Mouse (Mus musculus) cerebellum, adult 8-10 months (tissue): ENCODE data around the gene Sgip1.

ENCODE experiments used
- DNase-seq: peaks from one replicate; pipeline ENCODE4 v3.0.0; 2022

The Sgip1 gene

DNA sequence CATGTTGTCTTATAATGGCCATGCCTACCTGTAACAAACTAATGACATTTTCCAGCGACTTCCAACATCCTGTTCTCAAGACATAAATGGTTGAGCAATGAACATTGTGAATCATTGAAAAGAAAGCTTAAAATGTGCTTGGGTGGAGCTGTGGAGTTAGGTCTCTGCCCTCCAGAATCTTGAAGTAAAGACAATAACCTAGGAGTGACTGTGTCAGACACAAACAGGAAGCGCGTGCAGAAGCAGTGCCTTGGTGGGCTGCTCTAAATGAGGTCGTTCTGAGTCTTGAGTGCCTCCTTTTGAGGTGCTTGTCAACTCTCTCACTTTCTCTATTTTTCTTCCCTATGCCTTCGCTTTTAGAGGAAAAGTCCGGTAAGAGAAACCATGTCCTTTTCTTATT lies 159.1 kb downstream of the Sgip1 start:
- no peak for DNase-seq

DNA sequence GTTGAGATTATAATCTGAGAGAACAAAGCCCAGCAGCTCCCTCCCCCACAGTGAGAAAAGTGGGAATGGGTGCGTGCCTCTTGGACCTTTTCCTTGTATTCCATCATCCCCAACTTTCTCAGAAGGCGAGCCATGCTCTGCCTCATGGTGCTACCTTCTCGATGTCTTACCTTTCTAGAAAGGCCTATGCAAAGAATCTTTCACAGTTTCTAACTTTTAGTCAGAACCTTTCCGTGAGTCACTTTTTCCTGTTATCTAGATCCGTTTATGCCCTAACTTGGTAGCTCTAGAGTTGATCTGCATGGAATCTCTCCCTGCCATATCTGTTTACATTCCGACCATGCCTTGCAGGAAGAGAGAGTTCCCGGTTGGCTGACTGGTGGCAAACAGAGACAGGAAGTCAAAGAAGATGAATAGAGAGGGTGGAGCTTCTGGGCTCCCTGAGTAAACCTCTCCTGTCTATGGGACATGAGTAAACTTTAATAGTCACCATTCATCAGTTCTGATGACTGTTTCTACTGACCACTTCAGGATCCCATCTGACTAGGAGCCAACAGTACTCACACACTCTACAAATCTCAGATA lies 166.8 kb downstream of the Sgip1 start:
- DNase-seq = no peak

DNA sequence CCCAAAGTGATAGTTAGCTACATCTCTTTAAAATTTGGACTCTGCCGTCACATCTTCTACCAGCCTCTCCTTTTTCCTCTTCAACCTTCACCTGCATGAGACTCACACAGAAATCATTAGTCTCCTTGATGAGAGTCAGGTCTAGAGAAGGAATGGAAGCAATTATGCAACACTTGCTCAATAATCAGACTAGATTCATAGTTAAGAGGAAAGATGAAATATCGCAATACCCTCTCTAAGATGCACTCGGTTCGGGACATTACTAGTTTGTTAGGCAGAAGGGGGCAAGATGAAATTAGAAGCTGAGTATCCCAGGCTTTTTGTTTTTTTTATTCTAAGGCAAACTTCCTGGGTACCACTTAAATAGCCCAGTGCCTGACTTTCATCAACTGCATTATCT lies 169.1 kb downstream of the Sgip1 start:
- DNase-seq = no peak

GRCm38 (mm10) chr4:102913176-102913575 lies 172.1 kb downstream of the Sgip1 start:
- no peak for DNase-seq

- no peak for DNase-seq
Observed at GRCm38 (mm10) chr4:102913700-102914327, 172.7 kb downstream of the Sgip1 start.

- DNase-seq = no peak
Observed at GRCm38 (mm10) chr4:102918191-102918590, 177.1 kb downstream of the Sgip1 start.

GRCm38 (mm10) chr4:102929491-102929890 lies 188.4 kb downstream of the Sgip1 start:
- no peak for DNase-seq

- no peak for DNase-seq
Observed at GRCm38 (mm10) chr4:102930679-102931078, 189.6 kb downstream of the Sgip1 start.

DNA sequence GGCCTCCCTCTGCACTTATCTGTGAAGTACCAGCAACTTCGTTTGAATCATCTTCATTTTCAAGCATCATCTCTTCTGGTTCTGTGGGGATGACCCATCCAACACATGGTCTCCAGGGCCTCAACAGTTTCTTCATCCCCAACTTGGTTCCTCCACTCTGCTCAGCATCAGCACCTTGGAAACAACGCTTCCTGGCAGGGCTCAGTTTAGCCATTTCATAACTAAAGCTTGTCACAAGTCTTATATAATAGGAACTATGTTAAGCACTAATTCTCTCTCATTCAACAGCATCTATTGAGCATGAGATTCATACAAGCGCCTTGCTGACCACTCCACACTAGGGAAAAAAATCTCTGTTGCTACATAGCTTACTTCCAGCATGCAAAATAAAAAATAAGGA lies 199.2 kb downstream of the Sgip1 start:
- no peak for DNase-seq

DNA sequence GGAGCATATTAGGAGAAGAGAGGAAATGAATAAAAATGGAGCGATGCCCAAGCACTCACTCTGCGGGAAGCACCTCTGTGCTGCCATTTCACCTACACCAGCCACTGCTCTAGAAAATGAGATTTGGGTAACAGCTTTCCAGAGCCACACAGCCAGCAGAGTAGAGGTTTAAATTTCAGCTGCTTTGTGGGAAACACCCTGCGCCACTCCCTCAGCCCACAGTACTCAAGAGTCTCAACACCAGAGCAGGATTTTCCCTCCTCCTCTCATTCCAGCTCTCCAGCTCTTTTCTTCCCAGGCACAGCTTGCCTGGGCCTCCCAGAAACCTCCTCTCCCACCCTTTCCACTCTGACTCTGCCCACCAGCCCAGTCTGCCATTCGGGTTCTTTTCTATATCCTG lies 199.6 kb downstream of the Sgip1 start:
- DNase-seq = no peak

- no peak for DNase-seq
Observed at GRCm38 (mm10) chr4:102944325-102944724, 203.2 kb downstream of the Sgip1 start.

- no peak for DNase-seq
Observed at GRCm38 (mm10) chr4:102952476-102952875, 211.4 kb downstream of the Sgip1 start.

DNA sequence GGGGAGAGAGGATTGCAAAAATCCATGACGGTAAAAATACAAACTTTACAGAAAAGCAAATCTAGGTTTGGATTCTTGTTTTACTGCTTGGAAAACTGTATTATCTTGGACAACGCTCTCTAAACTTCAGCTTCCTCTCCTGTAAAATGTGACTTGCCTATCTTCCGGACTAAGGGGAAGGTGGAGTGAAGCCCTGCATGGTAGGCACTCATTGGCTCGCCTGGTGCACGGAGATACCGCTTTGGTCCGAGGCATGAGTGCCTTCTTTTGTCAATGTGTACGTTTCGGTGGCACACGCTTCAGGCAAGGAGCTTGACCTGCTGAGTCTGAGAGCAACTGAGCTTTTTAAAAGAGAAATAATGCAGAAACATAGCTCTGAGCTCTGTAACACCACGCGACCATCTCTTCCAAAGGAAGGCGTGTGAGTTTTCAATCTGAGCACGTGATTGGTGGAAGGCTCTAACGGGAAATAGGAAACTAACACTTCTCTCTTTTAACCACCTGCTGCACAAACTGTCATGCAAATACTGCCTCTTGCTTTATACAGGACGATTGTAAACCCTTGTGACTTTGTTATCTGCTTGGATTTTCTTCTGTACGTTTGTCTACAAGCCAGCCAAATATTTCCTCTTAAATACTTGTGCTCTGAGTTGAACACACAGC lies 214.3 kb downstream of the Sgip1 start:
- DNase-seq = no peak

DNA sequence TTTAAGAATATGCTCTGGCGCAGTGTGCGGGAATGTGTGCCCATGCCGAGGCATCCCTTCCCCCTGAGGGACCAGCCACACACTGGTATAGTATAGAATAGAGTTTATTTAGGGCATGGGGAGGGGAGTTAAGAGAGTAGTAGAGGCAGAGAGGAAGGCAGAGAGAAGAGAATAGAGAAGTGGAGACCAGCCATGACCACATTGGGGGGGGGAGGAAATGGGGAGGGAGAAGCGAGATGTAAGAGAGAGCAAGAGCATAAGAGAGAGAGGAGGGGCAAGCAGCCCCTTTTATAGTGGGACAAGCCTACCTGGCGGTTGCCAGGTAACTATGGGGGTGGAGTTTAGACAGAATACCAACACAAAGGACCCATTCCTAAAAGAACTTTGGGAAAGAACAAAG lies 218.3 kb downstream of the Sgip1 start:
- no peak for DNase-seq

- no peak for DNase-seq
Observed at GRCm38 (mm10) chr4:102964174-102964573, 223.1 kb downstream of the Sgip1 start.

DNA sequence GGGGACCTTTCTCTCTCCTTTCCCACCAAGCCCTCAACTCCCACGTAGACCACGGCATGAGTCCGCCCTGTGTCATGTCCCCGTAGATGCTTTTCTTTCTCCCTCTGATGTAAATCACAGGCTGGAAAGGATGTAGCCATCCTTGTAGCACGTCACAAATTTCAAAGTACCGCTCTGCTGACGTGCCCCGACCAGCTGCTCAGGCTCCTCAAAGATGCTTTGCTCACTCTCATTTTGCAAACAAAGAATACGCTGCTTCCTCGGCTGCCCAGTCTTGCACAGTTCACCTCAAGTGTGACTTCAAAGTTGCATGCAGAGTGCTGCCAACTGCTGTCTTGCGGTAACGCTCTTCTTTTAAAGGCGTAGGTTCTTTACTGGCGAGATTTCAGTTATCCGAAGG lies 226.7 kb downstream of the Sgip1 start:
- DNase-seq = no peak

- DNase-seq = no peak
Observed at GRCm38 (mm10) chr4:102969599-102969998, 228.5 kb downstream of the Sgip1 start.

GRCm38 (mm10) chr4:102971159-102971558 lies 230.1 kb downstream of the Sgip1 start:
- no peak for DNase-seq

- no peak for DNase-seq
Observed at GRCm38 (mm10) chr4:102972071-102972470, 231.0 kb downstream of the Sgip1 start.

DNA sequence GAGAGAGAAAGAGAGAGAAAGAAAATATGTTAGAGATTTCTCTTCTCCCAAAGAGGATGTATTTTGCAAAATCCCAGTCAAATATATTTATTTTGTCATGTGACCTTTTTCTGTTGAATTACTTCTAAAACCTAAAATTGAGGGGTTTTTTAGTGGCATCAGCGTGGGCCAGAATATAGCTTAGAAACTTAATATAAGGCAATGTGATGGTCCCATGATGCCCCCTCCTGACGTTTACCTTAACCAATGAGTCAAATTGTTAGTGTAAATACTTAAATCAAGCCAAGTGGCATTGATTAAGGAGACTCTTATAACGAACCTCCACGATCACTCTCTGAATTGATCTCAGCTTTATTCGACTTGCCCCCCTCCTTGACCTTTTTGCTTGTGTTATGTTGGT lies 233.1 kb downstream of the Sgip1 start:
- DNase-seq = no peak

DNA sequence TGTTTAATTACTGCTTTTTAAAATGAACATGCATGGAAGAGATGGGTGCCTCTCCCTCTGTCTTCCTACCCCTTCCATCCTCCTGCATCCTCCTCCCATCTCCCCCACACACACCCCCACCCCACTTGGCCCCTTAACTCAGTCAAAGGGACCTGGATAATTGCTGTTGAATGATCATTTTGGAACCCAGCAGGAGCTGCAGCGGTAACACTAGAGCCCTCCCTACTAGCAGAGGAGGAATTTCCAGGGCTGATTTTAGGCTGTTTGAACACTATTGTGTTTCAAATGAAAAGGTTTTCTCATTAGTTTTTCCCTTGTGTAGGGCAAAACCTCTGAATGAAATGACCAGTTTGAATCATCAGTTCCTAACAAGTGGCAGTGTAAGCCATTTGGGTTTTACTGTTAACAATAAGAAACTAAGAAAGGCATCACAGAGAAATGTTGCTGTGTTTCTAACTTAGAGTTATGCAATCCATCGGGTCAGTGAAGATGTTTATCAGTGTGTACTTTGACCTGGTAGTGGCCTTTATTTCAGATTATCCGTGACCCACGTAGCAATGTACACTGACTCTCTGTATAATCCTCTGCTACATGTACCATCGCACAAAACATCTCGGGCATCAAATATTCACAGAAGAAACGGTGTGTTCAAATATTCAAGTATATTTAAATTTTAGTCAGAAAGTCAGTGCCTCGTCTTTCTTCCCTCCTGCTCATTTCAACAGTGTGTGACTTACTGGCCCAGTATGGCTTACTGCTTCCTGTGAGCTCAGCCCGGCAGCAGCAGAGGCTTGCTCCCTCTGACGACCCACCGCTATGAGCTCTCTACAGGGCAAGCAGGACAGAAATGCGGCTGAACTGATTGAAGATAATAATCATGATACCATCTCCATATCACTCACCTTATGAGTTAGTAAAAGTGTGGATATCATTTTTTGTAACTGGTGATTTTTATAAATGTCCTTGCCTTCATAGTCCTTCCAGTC lies 235.5 kb downstream of the Sgip1 start:
- DNase-seq = no peak

DNA sequence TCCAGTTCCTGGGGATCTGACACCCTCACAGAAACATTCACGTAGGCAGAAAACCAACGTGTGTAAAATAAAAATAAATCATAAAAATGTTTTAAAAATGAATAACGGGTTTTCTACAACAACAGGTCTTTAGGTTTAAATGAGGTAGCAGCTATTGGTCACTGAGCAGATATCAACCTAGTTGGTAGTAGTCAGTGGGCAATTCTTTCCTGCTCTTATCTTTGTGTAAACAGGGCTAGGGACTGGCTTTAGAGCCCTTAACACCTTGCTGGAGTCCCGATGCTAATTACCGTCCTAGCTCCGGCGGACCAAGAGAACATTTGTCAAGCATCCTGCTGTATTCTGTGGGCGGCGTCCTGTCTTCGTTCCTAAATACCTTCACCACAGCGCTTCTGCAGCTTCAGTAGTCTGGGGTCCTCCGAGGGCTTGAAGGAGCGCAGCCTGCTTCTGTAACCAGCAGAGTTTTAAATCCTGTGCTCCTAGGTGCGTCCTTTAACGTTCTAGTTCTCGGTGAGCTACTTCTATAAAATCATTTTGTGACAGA lies 236.8 kb downstream of the Sgip1 start:
- no peak for DNase-seq

GRCm38 (mm10) chr4:102978440-102978839 lies 237.3 kb downstream of the Sgip1 start, which contains the start of gene Tctex1d1:
Tctex1d1 (plus strand) TSS chr4:102978606.
- DNase-seq = peak; percentile 8
